Mouse (Mus musculus) bone marrow, adult 2 months (tissue): ENCODE results near the gene Tedc1.

ENCODE experiments used
- CTCF ChIP-seq: fragments of 200-500 bp; IDR thresholded peaks from 2 replicates; pipeline ENCODE4 v1.5.1; 2011; ENCODE audit warnings: low read length, control low read depth; ENCODE audit not compliant: control insufficient read depth, insufficient read depth
- POLR2A ChIP-seq: fragments of 200-500 bp; IDR thresholded peaks from 2 replicates; pipeline ENCODE4 v1.6.1; 2011; ENCODE audit warnings: low read depth, mild to moderate bottlenecking, control low read depth, low read length, borderline replicate concordance; ENCODE audit not compliant: control insufficient read depth

GRCm38 (mm10) chr12:113134502-113134901 is 21.7 kb upstream of the Tedc1 start:
- TF ChIP-seq POLR2A (no peak), CTCF (no peak)
